Mouse (Mus musculus) G1E (cell line): ENCODE measurements around the gene Itpk1.

Experiments used
- CTCF ChIP-seq: IDR thresholded peaks from 2 replicates; pipeline ENCODE4 v1.5.1; 2012; ENCODE audit warnings: low read depth, low read length, inconsistent platforms, mixed read lengths
- GATA1 ChIP-seq: IDR thresholded peaks from 2 replicates; pipeline ENCODE4 v1.6.1; 2012; ENCODE audit warnings: borderline replicate concordance, low read length, inconsistent platforms, mixed read lengths

DNA sequence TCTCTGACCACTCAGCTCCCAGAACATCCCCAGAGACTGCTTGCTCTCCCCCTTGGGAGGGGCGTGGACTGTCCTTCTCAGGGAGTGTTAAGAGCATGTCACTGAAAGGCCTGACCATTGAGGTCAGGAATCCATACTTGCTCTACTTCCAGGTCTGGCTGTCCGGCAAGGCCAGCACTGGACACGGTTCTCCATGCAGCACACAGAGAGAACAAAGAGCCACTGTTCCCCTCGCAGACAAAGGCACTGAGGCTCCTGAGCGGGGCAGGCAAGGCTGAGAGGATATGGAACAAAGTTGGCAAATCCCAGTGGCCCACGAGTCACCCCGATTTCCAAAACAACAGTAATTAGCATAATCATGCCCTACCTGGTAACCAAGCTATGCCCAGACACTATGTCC, 77.9 kb downstream of the Itpk1 start:
- TF ChIP-seq GATA1 (no peak), CTCF (no peak)
